Mouse (Mus musculus): Measurements from ENCODE around the gene Abraxas1.
A peak's percentile ranks its signal among the peaks of the same experiment; 100 is the strongest.

Gene Abraxas1

DNA sequence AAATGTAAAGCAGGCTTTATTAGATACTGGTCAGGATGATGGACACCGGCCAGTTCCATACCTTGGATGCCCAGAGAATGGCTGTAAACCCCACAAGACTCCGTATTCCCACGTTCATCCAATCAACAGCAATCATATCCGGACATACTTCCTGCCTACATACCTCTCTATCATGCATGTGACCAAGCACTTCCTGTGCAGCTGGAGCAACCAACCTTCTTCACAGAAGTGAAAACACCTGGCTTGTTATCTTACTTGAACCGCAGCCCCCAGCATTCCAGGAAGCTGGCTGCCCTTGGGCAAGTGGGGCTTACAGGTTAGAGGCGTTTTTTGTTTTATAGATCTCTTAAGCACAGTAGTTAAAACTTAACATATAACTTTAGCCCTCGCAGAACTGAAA lies 2.1 kb upstream of the Abraxas1 start:
- DNase-seq (ENCODE audit: low spot score in 2 of 2): no peak

DNA sequence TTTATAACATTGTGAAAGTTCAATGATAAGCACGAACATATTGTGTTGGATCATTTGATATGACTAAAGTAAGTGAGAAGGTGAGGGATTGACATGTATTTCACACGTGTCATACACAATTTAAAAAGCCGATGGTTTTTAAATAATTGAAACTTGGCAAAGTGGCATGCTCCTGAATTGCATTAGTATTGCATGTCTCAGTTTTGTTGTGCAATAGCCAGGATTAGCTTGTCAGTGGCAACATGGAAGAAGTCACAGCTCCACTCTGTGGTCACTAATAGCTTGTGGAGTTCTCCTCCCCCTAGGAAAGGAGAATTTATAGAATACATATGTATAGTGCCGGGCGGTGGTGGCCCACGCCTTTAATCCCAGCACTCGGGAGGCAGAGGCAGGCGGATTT lies 610 bp upstream of the Abraxas1 start:
- no peak for DNase-seq (ENCODE audit: low spot score in 2 of 2)

DNA sequence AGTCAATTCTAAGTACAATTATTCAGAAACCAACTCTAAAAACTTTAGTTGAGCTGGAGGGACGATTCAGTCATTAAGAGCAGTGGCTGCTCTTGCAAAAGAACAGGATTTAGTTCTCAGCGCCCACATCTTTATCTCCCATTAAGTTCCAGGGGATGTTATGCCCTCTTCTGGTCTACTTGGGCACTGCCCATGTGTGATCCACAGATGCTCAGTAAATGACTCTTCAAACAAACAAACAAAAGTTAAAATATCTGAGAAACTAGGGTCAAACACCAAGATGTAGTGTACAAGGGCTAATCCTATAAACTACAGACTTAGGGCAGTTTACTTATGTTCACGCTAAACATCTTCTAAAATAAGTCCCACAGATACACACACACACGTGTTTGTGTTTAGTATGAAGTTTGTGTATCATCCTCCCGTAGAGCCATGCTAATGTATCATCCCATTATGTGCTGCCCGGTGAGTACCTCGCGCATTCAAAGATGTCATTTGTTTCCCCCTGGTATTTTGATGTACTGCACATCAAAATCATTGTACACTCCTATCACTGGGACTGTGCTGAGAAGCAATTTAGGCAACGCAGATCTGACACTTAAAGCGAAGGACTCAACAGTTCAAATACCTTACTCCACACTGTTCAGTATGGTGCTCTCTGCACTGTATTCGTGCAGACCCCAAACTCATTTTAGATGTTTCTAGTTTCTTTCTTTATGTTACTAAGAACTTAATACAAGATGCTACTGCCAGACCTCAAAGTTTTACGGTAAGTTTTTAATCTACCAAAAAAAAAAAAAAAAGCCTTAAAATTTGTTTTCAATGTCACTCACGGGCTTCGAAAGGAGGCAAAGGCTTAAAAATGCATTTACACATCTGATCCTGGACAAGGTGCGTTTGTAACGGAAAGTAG lies 941 bp downstream of the Abraxas1 start:
- no peak for DNase-seq (ENCODE audit: low spot score in 2 of 2)

DNA sequence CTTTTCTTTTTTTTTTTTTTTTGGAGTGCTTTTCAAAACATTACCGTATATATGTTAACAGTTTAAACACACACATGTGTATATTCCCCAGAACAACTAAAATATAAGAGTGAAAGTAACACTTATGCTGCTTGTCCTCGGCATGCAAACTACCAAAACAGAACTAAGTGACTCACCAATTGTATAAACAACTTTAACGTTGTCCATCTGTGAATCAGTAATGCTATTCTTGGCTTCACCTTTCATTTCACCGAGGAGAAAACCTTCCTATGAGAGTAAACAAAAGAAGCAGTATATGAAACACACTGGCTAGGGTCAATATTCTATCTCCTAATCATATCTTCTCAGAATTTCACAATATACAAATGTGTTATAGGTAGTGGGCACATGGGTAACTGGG lies 2.4 kb downstream of the Abraxas1 start:
- no peak for DNase-seq (ENCODE audit: low spot score in 2 of 2)

DNA sequence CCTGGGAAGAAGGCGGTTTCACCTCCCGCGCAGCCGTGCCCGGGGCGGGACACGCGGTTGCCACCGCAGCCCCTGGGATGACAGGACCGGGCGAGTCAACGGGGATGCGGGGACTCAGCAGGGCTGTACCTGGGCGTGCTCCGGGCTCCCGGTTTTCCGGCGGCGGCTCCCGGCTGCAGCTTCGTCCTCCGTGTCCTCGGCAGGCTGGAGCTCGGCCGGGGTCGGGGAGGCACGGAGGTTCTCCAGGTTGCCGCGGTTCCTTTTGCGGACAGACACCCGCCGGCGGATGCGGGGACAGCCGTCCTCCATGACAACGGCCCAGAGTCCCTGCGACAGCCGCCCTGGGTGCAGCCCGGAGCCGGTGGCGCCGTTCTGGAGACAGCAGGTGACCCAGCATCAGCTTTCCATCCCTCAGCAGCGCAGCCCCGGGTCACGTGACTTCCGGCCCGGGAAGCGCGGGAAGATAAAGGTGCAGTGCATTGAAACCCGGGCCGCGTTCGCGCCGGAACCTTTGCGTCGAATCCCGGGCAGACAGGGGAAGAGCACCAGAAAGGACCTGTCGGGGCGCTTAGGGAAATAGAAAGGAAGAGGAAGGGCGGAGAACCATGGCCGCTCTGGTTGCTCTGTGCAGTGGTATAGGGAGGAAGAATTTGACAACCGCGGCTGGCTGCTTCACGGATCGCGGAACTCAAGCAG lies 22.5 kb downstream of the Abraxas1 start, which contains the start of the genes Helq and Mrps18c:
Gene Helq (minus strand): TSS at position 434 of the 696 bp plus-strand sequence.
Gene Mrps18c (plus strand): TSS at position 463 of the 696 bp plus-strand sequence.
- DNase-seq (ENCODE audit: low spot score in 2 of 2): peak; percentile 93 to 95

DNA sequence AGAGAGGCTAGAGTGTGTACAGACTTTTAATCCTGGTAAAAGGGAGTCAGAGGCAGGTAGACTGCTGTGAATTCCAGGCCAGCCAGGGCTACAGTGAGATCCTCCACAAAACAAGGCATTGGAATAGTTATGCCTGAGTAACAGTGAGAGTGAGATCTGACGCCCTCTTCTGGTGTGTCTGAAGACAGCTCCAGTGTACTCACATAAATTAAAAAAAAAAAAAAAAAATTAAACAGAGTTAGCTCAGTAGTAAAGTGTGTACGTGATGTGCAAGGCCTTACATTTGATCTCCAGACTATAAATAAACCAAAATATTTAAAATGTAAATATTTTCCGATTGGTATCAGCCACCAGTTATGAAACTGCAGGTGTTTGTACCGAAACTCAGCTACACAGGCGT lies 26.7 kb downstream of the Abraxas1 start:
- no peak for DNase-seq (ENCODE audit: low spot score in 2 of 2)

DNA sequence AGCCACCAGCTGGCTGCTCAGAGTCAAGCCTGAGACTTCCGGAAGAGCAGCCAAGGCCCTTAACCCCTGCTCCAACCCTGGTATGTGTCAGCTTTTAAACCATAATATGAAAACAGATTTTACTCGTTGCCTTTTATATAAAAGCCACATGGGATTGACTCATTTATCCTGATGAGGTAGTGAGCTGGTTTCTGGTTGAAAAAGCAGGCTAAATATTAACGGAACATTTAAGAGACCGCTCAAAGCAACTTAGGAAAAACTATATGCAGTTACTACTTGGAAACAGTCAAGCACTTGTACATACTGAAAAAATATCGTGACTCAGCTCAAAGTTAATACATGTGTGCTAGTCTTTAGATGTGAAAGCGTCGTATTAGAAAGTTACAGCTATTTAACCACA lies 28.5 kb downstream of the Abraxas1 start:
- DNase-seq (ENCODE audit: low spot score in 2 of 2): no peak

DNA sequence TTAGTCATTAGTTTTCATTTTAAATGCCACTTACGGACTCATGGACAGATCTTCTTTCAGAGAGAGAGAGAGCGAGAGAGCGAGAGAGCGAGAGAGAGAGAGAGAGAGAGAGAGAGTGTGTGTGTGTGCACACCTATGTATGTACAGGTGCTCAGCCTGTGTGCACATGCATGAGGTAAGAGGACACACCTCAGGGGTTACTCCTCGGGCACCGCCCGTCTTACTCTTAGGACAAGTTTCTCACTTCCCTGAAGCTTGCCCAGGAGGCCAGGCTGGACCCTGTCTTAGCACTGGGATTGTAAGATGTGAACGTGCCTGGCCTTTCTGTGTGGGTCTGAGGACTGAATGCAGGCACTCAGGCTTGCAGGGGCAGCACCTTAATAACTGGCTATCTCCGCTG lies 33.2 kb downstream of the Abraxas1 start:
- DNase-seq (ENCODE audit: low spot score in 2 of 2): no peak

DNA sequence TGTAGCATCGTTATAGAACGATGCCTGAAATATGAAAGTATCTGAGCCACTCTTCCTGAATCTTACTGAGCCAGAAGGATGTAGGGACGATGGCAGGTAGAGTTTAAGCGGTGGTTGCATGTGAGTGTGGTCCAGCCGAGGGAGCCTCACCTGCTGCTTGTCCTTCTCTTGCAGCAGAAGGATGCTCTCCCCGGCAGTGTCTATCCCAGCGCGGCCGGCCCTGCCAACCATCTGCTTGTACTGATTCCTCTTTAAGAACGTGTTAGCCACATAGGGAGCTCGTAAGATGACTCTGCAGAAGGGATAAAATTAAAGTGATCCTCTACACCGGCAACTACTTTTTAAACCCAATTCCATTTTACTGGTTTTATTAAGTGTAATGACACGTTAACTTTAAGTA lies 41.8 kb downstream of the Abraxas1 start:
- no peak for DNase-seq (ENCODE audit: low spot score in 2 of 2)

DNA sequence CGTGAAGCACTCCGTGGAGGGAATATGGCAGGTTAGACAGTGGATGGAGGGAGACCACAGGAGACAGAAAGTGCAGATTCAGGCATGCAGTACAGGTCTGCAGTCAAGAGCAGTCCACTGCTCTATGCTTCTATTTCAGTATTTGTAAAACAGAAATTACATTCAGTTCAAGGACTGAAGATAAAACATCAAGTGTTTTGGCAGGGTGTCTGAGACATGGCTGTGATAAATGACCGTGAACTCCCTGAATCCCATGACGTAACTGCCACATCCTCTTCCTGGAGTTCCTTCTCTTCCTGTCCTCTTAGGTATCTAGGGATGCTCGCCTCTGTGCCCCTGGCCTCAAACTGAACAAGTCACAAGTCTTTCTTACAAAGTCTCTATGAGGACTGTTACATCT lies 43.9 kb downstream of the Abraxas1 start:
- no peak for DNase-seq (ENCODE audit: low spot score in 2 of 2)

DNA sequence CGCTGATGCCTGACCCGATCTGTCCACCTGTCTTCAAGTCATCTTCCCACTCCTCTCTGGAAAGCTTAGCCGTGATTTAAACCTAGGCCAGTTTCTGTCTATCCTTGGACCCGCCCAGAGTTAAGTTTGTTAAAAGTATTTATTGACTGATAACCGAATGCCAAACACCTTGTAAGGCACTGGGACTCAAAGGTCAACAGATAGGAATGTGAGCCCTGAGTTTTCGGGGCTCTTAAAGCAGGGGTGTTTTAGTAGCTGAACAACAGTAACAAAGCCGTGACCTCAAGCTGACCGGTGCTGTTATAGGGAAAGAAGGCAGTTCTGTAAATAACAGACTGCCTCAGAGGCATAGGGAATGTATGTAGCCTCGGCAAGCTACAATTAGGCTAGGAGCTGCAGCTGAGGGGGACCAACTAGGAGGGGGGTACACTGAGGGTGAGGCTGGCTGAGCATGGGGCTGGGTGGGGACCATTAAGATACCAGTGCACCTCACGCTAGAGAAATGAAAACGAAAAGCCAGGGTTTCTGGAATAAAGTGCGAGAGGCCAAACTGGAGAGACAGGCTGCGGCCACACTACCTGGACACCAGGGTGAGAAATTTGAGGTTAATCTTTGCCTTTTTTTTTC lies 44.9 kb downstream of the Abraxas1 start:
- DNase-seq (ENCODE audit: low spot score in 2 of 2): no peak

DNA sequence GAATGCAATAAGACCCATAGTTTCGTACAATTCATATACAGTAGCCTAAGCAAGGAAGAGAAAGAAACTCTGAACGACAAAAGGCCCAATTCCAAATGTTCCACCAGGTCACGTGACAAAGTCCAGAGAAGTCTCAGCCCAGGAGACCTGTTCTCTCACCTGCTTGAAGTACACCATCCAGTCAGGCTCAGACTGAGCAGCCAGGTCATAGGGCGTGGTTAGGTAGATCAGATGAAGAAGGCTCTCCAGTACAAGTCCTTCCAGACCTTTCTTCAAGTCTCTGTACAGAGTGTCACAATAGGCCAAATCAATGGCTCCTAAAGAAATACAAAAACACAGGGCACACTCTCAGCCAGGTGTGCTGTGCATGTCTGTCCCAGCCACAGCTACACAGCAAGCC lies 49.2 kb downstream of the Abraxas1 start:
- DNase-seq (ENCODE audit: low spot score in 2 of 2): no peak

DNA sequence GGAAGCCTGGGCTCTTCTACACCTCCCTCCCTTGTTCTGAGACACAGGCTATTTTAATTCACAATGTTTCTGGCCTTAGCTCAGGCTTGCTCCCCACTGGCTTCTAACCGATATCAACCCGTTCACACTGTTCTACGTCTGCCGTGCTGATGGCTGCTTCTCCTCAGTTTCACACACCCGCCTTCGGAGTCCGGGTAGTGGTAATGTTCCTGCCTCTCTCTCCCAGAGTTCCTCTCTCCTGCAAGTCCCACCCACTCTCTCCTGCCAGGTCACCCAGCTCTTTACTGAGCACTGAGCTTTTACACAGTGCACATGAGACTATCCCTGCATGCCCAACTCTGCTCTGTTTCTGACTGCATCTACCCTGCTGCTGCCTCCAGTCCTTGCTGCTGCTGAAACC lies 54.7 kb downstream of the Abraxas1 start:
- peak in 1 of 2 experiments; percentile 20 for DNase-seq (ENCODE audit: low spot score in 2 of 2)

DNA sequence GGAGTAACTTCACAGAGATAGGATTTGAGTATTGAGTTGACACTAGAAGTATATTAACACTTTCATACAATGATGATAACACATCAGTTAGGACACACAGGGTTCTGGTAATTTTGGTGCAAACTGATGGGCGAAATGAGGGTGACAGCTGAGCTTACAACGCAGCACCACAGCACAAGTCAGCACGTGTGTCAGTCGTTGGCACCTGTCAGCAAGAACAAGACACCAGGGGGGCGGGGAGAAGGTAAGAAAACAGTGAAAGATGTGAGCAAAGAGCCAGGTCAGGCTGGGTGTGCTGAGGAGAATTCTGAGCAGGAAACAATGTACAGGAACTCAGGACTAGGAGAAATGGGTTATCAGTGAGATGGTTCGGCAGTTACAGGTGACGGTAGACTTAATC lies 59.0 kb downstream of the Abraxas1 start:
- no peak for DNase-seq (ENCODE audit: low spot score in 2 of 2)

DNA sequence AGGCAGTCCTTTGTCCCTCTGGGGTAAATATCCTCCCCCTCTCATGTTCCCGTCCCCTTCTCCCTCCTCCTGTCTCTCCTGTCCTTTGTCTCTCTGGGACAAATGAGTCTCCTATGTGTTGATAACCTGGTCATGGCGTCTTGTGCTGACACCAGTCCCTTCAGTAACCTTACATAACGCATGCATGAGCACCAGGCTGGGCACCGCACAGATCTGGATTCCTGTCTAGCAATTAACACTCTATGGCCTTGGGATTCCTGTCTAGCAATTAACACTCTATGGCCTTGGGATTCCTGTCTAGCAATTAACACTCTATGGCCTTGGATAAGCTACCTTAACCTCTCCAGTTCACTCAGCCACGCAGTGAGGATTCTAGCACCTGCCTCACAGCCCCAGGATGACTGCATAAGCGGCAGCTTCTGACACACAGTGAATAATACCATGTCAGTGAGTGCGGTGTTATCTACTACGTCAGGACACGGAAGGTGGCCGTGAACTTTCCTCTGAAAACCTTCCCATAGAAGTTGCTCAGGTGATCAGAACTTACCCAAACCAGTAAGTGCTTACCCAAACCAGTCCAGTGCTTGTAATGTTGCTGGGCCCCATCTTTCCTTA lies 60.6 kb downstream of the Abraxas1 start:
- DNase-seq (ENCODE audit: low spot score in 2 of 2): no peak

DNA sequence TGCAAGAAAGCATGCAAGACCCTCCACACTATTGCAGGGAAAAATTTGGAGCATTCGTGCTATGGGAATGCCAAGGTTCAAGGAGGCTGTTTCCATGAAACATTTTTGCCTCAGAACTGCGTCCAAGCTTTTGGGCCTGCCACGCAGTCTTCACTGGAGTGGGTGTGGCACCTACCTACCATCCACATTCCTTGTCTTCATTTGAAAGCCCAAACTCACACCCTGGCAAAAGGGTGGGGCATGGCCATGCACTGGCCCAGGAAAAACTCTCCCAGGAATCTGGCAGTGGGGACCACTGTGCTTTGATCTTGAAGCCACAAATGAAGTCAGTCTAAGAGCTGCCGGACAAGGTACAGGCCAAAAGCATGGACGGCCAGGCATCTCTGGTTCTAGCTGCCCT lies 62.6 kb downstream of the Abraxas1 start:
- DNase-seq (ENCODE audit: low spot score in 2 of 2): no peak
